Mouse (Mus musculus): ENCODE data around the gene Ptms. TPM values are rescaled to one million over a fixed set of nuclear protein-coding genes. Genes with fewer than 3 reads are reported as not detected.
"Not testable (repeated sequence)": the region's sequence is repeated elsewhere in the genome, so short reads cannot be mapped to it uniquely, and the experiment has no call there.

Ptms gene
- polyA plus RNA-seq, 1 experiment from 2014 or later, result 320 TPM

GRCm38 (mm10) chr6:124904161-124904981 is 15.5 kb downstream of the Ptms start:
- Histone ChIP-seq H3K36me3 (ENCODE audit: control insufficient read depth, insufficient read depth, low read length) (no peaks in the 10 kb centered on the region), H3K4me2 (replicated peaks; ENCODE audit: low read depth, low read length) (peak overlapping the region; percentile 76), H3K9me3 (ENCODE audit: control insufficient read depth, low read depth, low read length) (no peaks in the 10 kb centered on the region), H3K9ac (replicated peaks; ENCODE audit: low read depth, low read length) (peak overlapping the region; percentile 49), H3K4me1 (ENCODE audit: control insufficient read depth, insufficient read depth, low read length) (no peaks in the 10 kb centered on the region), H3K4me3 (ENCODE audit: low read depth, low read length) (peak overlapping the region; percentile 40), H3K27me3 (ENCODE audit: control insufficient read depth, insufficient read depth, low read length) (no peaks in the 10 kb centered on the region), H3K27ac (ENCODE audit: low read length) (peak overlapping the region; percentile 99)
- 11% methylated on average over 24 of the region's 24 CpGs for WGBS
- ATAC-seq (ENCODE audit: insufficient number of reproducible peaks, insufficient read depth, low FRiP score, low read depth), result peak; percentile 77

DNA sequence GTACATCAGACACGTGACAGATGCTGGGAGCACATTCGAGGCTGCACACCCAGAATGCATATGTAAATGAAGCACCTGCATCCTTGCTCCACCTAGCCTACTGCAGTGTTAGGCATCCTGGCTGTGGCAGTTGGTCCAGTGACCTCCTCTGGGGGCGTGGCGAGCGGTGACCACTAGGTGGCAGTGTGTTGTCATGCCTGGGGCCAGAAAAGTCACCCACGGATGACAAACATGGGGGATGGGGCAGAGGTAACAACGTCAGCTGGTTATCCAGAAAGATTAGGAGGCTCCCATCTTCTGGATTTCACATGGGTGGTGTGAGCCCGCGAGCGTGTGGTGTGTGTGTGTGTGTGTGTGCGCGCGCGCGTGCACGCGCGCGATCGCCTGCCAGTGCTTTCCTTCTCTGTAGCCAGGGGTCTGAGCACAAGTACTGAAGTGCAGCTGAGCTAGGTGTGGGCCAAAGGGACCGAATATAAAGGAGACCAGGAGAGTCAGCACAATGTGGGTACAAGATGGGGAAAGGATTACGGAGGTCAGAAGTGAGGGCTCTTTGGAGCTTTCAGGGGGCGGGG is 16.2 kb downstream of the Ptms start:
- Histone ChIP-seq H3K27me3 (ENCODE audit: control insufficient read depth, insufficient read depth, low read length) (no peaks in the 10 kb centered on the region), H3K9me3 (ENCODE audit: control insufficient read depth, low read depth, low read length) (no peaks in the 10 kb centered on the region), H3K4me2 (replicated peaks; ENCODE audit: low read depth, low read length) (peak overlapping the region; percentile 76), H3K9ac (replicated peaks; ENCODE audit: low read depth, low read length) (peak overlapping the region; percentile 49), H3K36me3 (ENCODE audit: control insufficient read depth, insufficient read depth, low read length) (no peaks in the 10 kb centered on the region), H3K4me1 (ENCODE audit: control insufficient read depth, insufficient read depth, low read length) (no peaks in the 10 kb centered on the region), H3K4me3 (ENCODE audit: low read depth, low read length) (peak overlapping the region; percentile 40), H3K27ac (ENCODE audit: low read length) (peak overlapping the region; percentile 99)
- WGBS, result 0% methylated on average over 23 of the region's 23 CpGs
- ATAC-seq (ENCODE audit: insufficient number of reproducible peaks, insufficient read depth, low FRiP score, low read depth), result peak; percentile 81

- no peaks in the 10 kb centered on the region for H3K36me3 ChIP-seq (ENCODE audit: control insufficient read depth, insufficient read depth, low read length)
These were observed 18.1 kb downstream of the Ptms start for GRCm38 (mm10) chr6:124901851-124902250.

GRCm38 (mm10) chr6:124900801-124901480 is 19.0 kb downstream of the Ptms start:
- Histone ChIP-seq H3K27me3 (ENCODE audit: control insufficient read depth, insufficient read depth, low read length) (no peaks in the 10 kb centered on the region), H3K4me3 (ENCODE audit: low read depth, low read length) (no peak overlapping the region), H3K4me2 (replicated peaks; ENCODE audit: low read depth, low read length) (no peak overlapping the region), H3K4me1 (ENCODE audit: control insufficient read depth, insufficient read depth, low read length) (no peaks in the 10 kb centered on the region), H3K9me3 (ENCODE audit: control insufficient read depth, low read depth, low read length) (no peaks in the 10 kb centered on the region), H3K36me3 (ENCODE audit: control insufficient read depth, insufficient read depth, low read length) (no peaks in the 10 kb centered on the region), H3K9ac (replicated peaks; ENCODE audit: low read depth, low read length) (no peak overlapping the region), H3K27ac (ENCODE audit: low read length) (no peak overlapping the region)
- WGBS, result 57% methylated on average over 10 of the region's 10 CpGs
- ATAC-seq (ENCODE audit: insufficient number of reproducible peaks, insufficient read depth, low FRiP score, low read depth), result no peak

More at GRCm38 (mm10) chr6:124901851-124902250, 18.1 kb downstream of the Ptms start:
- no peak for ATAC-seq (ENCODE audit: insufficient number of reproducible peaks, insufficient read depth, low FRiP score, low read depth)
- Histone ChIP-seq H3K27ac (ENCODE audit: low read length) (no peak overlapping the region), H3K27me3 (ENCODE audit: control insufficient read depth, insufficient read depth, low read length) (no peaks in the 10 kb centered on the region), H3K4me2 (replicated peaks; ENCODE audit: low read depth, low read length) (no peak overlapping the region), H3K4me1 (ENCODE audit: control insufficient read depth, insufficient read depth, low read length) (no peaks in the 10 kb centered on the region), H3K9me3 (ENCODE audit: control insufficient read depth, low read depth, low read length) (no peaks in the 10 kb centered on the region), H3K9ac (replicated peaks; ENCODE audit: low read depth, low read length) (no peak overlapping the region), H3K4me3 (ENCODE audit: low read depth, low read length) (no peak overlapping the region)

DNA sequence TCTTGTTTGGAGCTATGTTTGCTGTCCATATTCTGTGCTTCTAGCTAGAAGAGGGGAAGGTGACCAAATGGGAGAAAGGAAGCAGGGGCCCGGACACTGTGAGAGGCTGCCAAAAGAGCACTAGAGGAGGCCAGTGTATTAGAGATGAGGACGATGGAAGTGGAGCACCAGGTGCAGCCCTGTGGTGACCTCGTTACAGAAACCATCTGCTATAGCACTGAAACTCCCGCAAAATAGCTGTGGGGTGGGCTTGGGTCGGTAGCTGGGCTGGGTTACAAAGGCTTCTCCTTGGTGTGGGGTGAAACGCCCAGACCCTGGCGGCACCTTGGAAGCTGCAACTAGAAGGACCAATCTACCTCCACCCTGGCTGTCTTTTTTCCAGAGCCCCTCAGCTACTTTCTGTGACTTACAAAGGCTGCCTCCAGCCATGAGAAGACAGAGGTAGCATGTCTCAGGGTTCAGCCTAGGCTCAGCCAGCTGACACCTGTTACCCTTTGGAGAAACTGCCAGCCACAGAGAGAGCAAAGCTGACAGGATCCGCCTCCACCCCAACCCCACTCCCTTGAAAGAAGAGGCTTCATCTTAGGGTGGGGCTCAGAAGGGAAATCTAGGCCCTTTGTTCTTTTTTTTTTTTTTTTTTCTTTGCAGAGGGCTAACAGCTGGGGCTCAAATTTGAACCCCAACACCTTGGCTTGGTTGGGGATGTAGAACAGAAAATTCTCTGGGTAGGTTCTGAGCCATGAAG is 19.7 kb downstream of the Ptms start:
- WGBS, result 59% methylated on average over 8 of the region's 8 CpGs
- no peak for ATAC-seq (ENCODE audit: insufficient number of reproducible peaks, insufficient read depth, low FRiP score, low read depth)
- Histone ChIP-seq H3K36me3 (ENCODE audit: control insufficient read depth, insufficient read depth, low read length) (no peaks in the 10 kb centered on the region), H3K4me2 (replicated peaks; ENCODE audit: low read depth, low read length) (no peak overlapping the region), H3K4me3 (ENCODE audit: low read depth, low read length) (no peak overlapping the region), H3K4me1 (ENCODE audit: control insufficient read depth, insufficient read depth, low read length) (no peaks in the 10 kb centered on the region), H3K9ac (replicated peaks; ENCODE audit: low read depth, low read length) (no peak overlapping the region), H3K27me3 (ENCODE audit: control insufficient read depth, insufficient read depth, low read length) (no peaks in the 10 kb centered on the region), H3K27ac (ENCODE audit: low read length) (no peak overlapping the region), H3K9me3 (ENCODE audit: control insufficient read depth, low read depth, low read length) (no peaks in the 10 kb centered on the region)

- H3K27me3 ChIP-seq (ENCODE audit: control insufficient read depth, insufficient read depth, low read length), result no peaks in the 10 kb centered on the region
- H3K27ac ChIP-seq (ENCODE audit: low read length), result no peak overlapping the region
- no peaks in the 10 kb centered on the region for H3K36me3 ChIP-seq (ENCODE audit: control insufficient read depth, insufficient read depth, low read length)
- no peak overlapping the region for H3K4me2 ChIP-seq (replicated peaks; ENCODE audit: low read depth, low read length)
- H3K9me3 ChIP-seq (ENCODE audit: control insufficient read depth, low read depth, low read length), result no peaks in the 10 kb centered on the region
- ATAC-seq (ENCODE audit: insufficient number of reproducible peaks, insufficient read depth, low FRiP score, low read depth), result no peak
- H3K4me3 ChIP-seq (ENCODE audit: low read depth, low read length), result no peak overlapping the region
- H3K9ac ChIP-seq (replicated peaks; ENCODE audit: low read depth, low read length), result no peak overlapping the region
- 30% methylated on average over 3 of the region's 3 CpGs for WGBS
- H3K4me1 ChIP-seq (ENCODE audit: control insufficient read depth, insufficient read depth, low read length), result no peaks in the 10 kb centered on the region
These were observed 21.5 kb downstream of the Ptms start for GRCm38 (mm10) chr6:124898359-124898758.

GRCm38 (mm10) chr6:124894113-124894512 is 25.8 kb downstream of the Ptms start:
- not testable (repeated sequence) for H3K9me3 ChIP-seq (ENCODE audit: control insufficient read depth, low read depth, low read length); H3K4me1 ChIP-seq (ENCODE audit: control insufficient read depth, insufficient read depth, low read length); H3K27ac ChIP-seq (ENCODE audit: low read length); H3K4me3 ChIP-seq (ENCODE audit: low read depth, low read length); H3K36me3 ChIP-seq (ENCODE audit: control insufficient read depth, insufficient read depth, low read length); ATAC-seq (ENCODE audit: insufficient number of reproducible peaks, insufficient read depth, low FRiP score, low read depth); H3K9ac ChIP-seq (replicated peaks; ENCODE audit: low read depth, low read length); H3K4me2 ChIP-seq (replicated peaks; ENCODE audit: low read depth, low read length); H3K27me3 ChIP-seq (ENCODE audit: control insufficient read depth, insufficient read depth, low read length)
- 93% methylated on average over 2 of the region's 2 CpGs for WGBS

- WGBS, result 58% methylated on average over 6 of the region's 6 CpGs
- no peak overlapping the region for H3K27ac ChIP-seq (ENCODE audit: low read length)
- no peaks in the 10 kb centered on the region for H3K9me3 ChIP-seq (ENCODE audit: control insufficient read depth, low read depth, low read length)
- H3K27me3 ChIP-seq (ENCODE audit: control insufficient read depth, insufficient read depth, low read length), result no peaks in the 10 kb centered on the region
- H3K9ac ChIP-seq (replicated peaks; ENCODE audit: low read depth, low read length), result no peak overlapping the region
- no peaks in the 10 kb centered on the region for H3K36me3 ChIP-seq (ENCODE audit: control insufficient read depth, insufficient read depth, low read length)
- H3K4me2 ChIP-seq (replicated peaks; ENCODE audit: low read depth, low read length), result no peak overlapping the region
- H3K4me1 ChIP-seq (ENCODE audit: control insufficient read depth, insufficient read depth, low read length), result no peaks in the 10 kb centered on the region
- no peak for ATAC-seq (ENCODE audit: insufficient number of reproducible peaks, insufficient read depth, low FRiP score, low read depth)
- no peak overlapping the region for H3K4me3 ChIP-seq (ENCODE audit: low read depth, low read length)
These were observed 28.9 kb downstream of the Ptms start for GRCm38 (mm10) chr6:124890997-124891396.
